Mouse (Mus musculus): ENCODE measurements at regions not wholly inside any gene's neighbourhood (a gene's known extent, or its start where the extent isn't known, plus 50 kb on each side); places are given as distances from the start of the nearest gene placed in this dataset.

GRCm38 (mm10) chr3:39712795-39713709 is 818.0 kb upstream of the Intu start:
- TF ChIP-seq POLR2AphosphoS2 (IDR thresholded peaks at IDR 0.05; ENCODE audit: insufficient read length, low read depth) (no peak), TCF12 (IDR thresholded peaks at IDR 0.05; ENCODE audit: insufficient read depth, poor library complexity, severe bottlenecking) (no peak), MAX (IDR thresholded peaks at IDR 0.05; ENCODE audit: low read depth) (no peak), MYOD1 (IDR thresholded peaks at IDR 0.05; ENCODE audit: control insufficient read depth in 1 of 3, insufficient read length in 2 of 3, low read depth in 2 of 3) (no peak), POLR2A (IDR thresholded peaks at IDR 0.05; ENCODE audit: insufficient read length, low read depth) (no peak), USF1 (IDR thresholded peaks at IDR 0.05; ENCODE audit: low read depth) (no peak), E2F4 (IDR thresholded peaks at IDR 0.05; ENCODE audit: insufficient read depth) (no peak), CEBPB (IDR thresholded peaks at IDR 0.05; ENCODE audit: insufficient read depth, poor library complexity, severe bottlenecking) (no peak), SRF (IDR thresholded peaks at IDR 0.05; ENCODE audit: control insufficient read depth, insufficient read length, low read depth) (no peak), REST (IDR thresholded peaks at IDR 0.05; ENCODE audit: insufficient read depth, insufficient read length) (no peak), MYOG (IDR thresholded peaks at IDR 0.05; ENCODE audit: control insufficient read depth in 1 of 3, insufficient read depth in 1 of 3, insufficient read length in 2 of 3, low read depth in 2 of 3) (no peak)

All from myocyte (in vitro differentiated cells).